In the genomic region with DNA sequence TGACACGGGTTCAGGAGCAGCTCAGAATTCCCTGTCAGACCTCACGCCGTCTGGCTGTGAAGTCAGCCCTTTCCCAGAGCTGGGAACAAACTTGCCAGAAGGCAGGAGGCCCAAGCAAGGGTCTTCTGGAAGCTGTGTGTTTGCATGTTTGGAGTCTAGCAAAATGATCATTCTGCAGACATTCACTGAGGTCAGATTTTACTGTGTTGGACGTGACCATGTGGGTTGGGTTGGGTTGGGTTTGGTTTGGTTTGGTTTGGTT, we compare ENCODE assay signal across 8 mouse cellular contexts. TPM values are rescaled to one million over a fixed set of nuclear protein-coding genes. Genes with fewer than 3 reads are reported as not detected.
DNase-seq lines count a peak whose midpoint lies in the region; ATAC-seq and TF ChIP-seq lines count a peak whose summit lies in the region.

No protein-coding gene starts in this region.

- peak overlapping the region; percentile 30 for H3K4me2 ChIP-seq in forebrain, embryonic 15.5 days (replicated peaks)
- H3K4me2 ChIP-seq in liver, embryonic 16.5 days (ENCODE audit: low read depth, low read length) = peak overlapping the region; percentile 78

- intact Hi-C loops in left cerebral cortex, postnatal 4 days (cut with DNase I) = no loop called here

- H3K27ac ChIP-seq in heart, embryonic 10.5 days = peak overlapping the region; percentile 92
- H3K27ac ChIP-seq in forebrain, embryonic 15.5 days (replicated peaks) = peak overlapping the region; percentile 99
- H3K27ac ChIP-seq in liver, embryonic 16.5 days (ENCODE audit: low read length) = peak overlapping the region; percentile 97

- peak overlapping the region; percentile 29 for H3K4me3 ChIP-seq in heart, embryonic 10.5 days
- H3K4me3 ChIP-seq in E14TG2a.4 (replicated peaks; ENCODE audit: low read length) = peak overlapping the region; percentile 60
- no peak overlapping the region for H3K4me3 ChIP-seq in forebrain, embryonic 15.5 days
- H3K4me3 ChIP-seq in liver, embryonic 16.5 days (ENCODE audit: low read depth, low read length) = no peak overlapping the region

- no peak overlapping the region; the same call in 1 of the 2 replicates for H3K9ac ChIP-seq in forebrain, embryonic 15.5 days (replicated peaks)
- H3K9ac ChIP-seq in liver, embryonic 16.5 days (ENCODE audit: low read depth, low read length) = peak overlapping the region; percentile 51

- peaks cover 74% of the 10 kb centered on the region for H3K4me1 ChIP-seq in heart, embryonic 10.5 days
- peaks cover 85% of the 10 kb centered on the region for H3K4me1 ChIP-seq in E14TG2a.4 (replicated peaks; ENCODE audit: low read depth, low read length)
- H3K4me1 ChIP-seq in forebrain, embryonic 15.5 days = peaks cover 69% of the 10 kb centered on the region
- peaks cover 43% of the 10 kb centered on the region for H3K4me1 ChIP-seq in liver, embryonic 16.5 days (ENCODE audit: control insufficient read depth, low read depth, low read length)

- no peak for DNase-seq in heart, embryonic 10.5 days (ENCODE audit: low spot score)
- no peak for DNase-seq in heart, adult 8-10 months (ENCODE audit: low spot score)
- DNase-seq in left cerebral cortex, postnatal 4 days = no peak
- no peak for DNase-seq in spleen, adult 12 weeks (ENCODE audit: low spot score)

- peaks cover 34% of the 10 kb centered on the region for H3K36me3 ChIP-seq in heart, embryonic 10.5 days
- peaks cover 33% of the 10 kb centered on the region for H3K36me3 ChIP-seq in E14TG2a.4 (ENCODE audit: insufficient read depth, low read length)
- peaks cover 11% of the 10 kb centered on the region; the same call in 1 of the 2 replicates for H3K36me3 ChIP-seq in forebrain, embryonic 15.5 days
- H3K36me3 ChIP-seq in liver, embryonic 16.5 days (ENCODE audit: control insufficient read depth, insufficient read depth) = peaks cover 32% of the 10 kb centered on the region

- 0 out of 2 replicates have a peak, but pooled peaks cover 4% of the 10 kb centered on the region for H3K27me3 ChIP-seq in heart, embryonic 10.5 days (ENCODE audit: insufficient read depth, poor library complexity, severe bottlenecking)
- peaks cover 5% of the 10 kb centered on the region; the same call in 1 of the 2 replicates for H3K27me3 ChIP-seq in E14TG2a.4 (ENCODE audit: insufficient read depth, low read length)
- H3K27me3 ChIP-seq in forebrain, embryonic 15.5 days = no peaks in the 10 kb centered on the region
- no peaks in the 10 kb centered on the region for H3K27me3 ChIP-seq in liver, embryonic 16.5 days (ENCODE audit: control insufficient read depth, insufficient read depth, low read depth, low read length)

- WGBS in heart, embryonic 10.5 days = 57% methylated on average over 4 of the region's 4 CpGs
- 14% methylated on average over 4 of the region's 4 CpGs for WGBS in forebrain, embryonic 15.5 days
- WGBS in liver, embryonic 16.5 days (ENCODE audit: insufficient replicate concordance) = 62% methylated on average over 4 of the region's 4 CpGs

- no peaks in the 10 kb centered on the region for H3K9me3 ChIP-seq in heart, embryonic 10.5 days
- H3K9me3 ChIP-seq in E14TG2a.4 (ENCODE audit: low read length) = no peaks in the 10 kb centered on the region
- H3K9me3 ChIP-seq in forebrain, embryonic 15.5 days = no peaks in the 10 kb centered on the region
- no peaks in the 10 kb centered on the region for H3K9me3 ChIP-seq in liver, embryonic 16.5 days (replicated peaks; ENCODE audit: control insufficient read depth, low read length)

- ATAC-seq in forebrain, embryonic 15.5 days (replicated peaks) = no peak
- ATAC-seq in liver, embryonic 16.5 days (ENCODE audit: low read depth) = no peak
- ATAC-seq in granulocyte monocyte progenitor cell, adult 5-6 weeks (replicated peaks; ENCODE audit: poor library complexity, severe bottlenecking) = no peak

- TF ChIP-seq CTCF in E14TG2a.4 (conservative IDR thresholded peaks at IDR 0.05; ENCODE audit: low read length) = no peak

RNA-seq across cellular contexts. Expression of gene Dnajb12, which starts 20.7 kb away (rescaled TPM):
- 28.8 and 32.0 TPM in 2 replicates for polyA plus RNA-seq in heart, embryonic 10.5 days (2016; fragmentation: Nextera tagmentation; extraction: Ambion mirVana)
- total RNA-seq in heart, adult 8-10 months (2022) = 10 to 100 TPM; 38.1 to 44.8 (median 44.4) TPM
- 16.9 and 17.5 TPM in 2 replicates for polyA plus RNA-seq in forebrain, embryonic 15.5 days (2015; fragmentation: Nextera tagmentation; extraction: Ambion mirVana)
- polyA plus RNA-seq in liver, embryonic 16.5 days (2015; fragmentation: Nextera tagmentation; extraction: Ambion mirVana) = 14.8 and 15.5 TPM in 2 replicates
- 10 to 100 TPM; 32.1 to 37.7 TPM for total RNA-seq in left cerebral cortex, postnatal 4 days (2021)
- total RNA-seq in granulocyte monocyte progenitor cell, adult 5-6 weeks (2014; fragmentation: Nextera tagmentation) = 18.8 and 26.9 TPM in 2 replicates
- total RNA-seq in granulocyte monocyte progenitor cell, adult 5-6 weeks (2017) = 14.3 and 25.0 TPM in 2 replicates

RNA-seq across cellular contexts. Expression of gene Ddit4, which starts 51.5 kb away (rescaled TPM):
- polyA plus RNA-seq in heart, embryonic 10.5 days (2016; fragmentation: Nextera tagmentation; extraction: Ambion mirVana) = 17.6 and 32.8 TPM in 2 replicates
- 10 to 100 TPM; 22.1 to 74.4 (median 55.6) TPM for total RNA-seq in heart, adult 8-10 months (2022)
- polyA plus RNA-seq in forebrain, embryonic 15.5 days (2015; fragmentation: Nextera tagmentation; extraction: Ambion mirVana) = 90.0 and 92.5 TPM in 2 replicates
- 5.0 and 6.8 TPM in 2 replicates for polyA plus RNA-seq in liver, embryonic 16.5 days (2015; fragmentation: Nextera tagmentation; extraction: Ambion mirVana)
- total RNA-seq in left cerebral cortex, postnatal 4 days (2021) = 10 to 100 TPM; 50.6 to 52.2 TPM
- 0.49 TPM in 1 of 2 replicates, not detected in the other for total RNA-seq in granulocyte monocyte progenitor cell, adult 5-6 weeks (2014; fragmentation: Nextera tagmentation)
- 2.0 and 2.2 TPM in 2 replicates for total RNA-seq in granulocyte monocyte progenitor cell, adult 5-6 weeks (2017)

Comparison
In these comparisons a context has a peak if more than half of its experiments do, and no peak if none do; other contexts are left out.
1. H3K4me3 ChIP-seq: peak in heart, embryonic 10.5 days (single experiment) and E14TG2a.4 (single experiment); none in forebrain, embryonic 15.5 days (single experiment) and liver, embryonic 16.5 days (single experiment).
2. RNA of gene Ddit4, which starts 51.5 kb away (total RNA-seq): 22.1 to 74.4 TPM in heart, adult 8-10 months and 50.6 to 52.2 TPM in left cerebral cortex, postnatal 4 days; 0.49 to 2.2 TPM in granulocyte monocyte progenitor cell, adult 5-6 weeks; every median in the first group is over 4 times any median in the second.
3. Peak in every context shown above with its lines, with median percentiles within 50 percentile points of each other: H3K27ac ChIP-seq.